Mouse (Mus musculus): ENCODE results near the gene Ifitm3.
"Not testable (repeated sequence)": the region's sequence is repeated elsewhere in the genome, so short reads cannot be mapped to it uniquely, and the experiment has no call there.

Ifitm3 gene

DNA sequence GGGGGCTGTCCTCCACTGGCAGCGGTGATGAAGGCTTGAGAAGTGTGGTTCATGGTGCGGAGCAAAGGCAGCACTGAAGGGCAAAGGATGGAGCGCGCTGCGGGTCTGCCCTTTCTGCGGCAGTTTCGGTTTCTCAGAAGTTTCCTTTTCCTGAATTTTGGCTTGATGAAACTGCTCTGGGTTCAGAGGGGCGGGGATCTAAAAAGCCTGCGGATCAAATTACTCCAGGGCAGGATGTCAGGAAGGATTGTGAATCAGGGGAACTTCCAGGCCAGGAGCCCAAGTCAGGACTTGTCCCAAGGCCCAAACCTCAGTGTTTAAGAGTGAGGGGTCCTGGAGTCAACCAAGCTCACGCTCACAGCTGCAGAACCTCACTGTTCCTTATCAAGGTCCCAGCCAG is at the start of gene Ifitm3:
TSS of gene Ifitm3 (minus strand) at position 178 of the 400 bp plus-strand sequence.
- no peak for DNase-seq (ENCODE audit: low spot score in 2 of 2)

DNA sequence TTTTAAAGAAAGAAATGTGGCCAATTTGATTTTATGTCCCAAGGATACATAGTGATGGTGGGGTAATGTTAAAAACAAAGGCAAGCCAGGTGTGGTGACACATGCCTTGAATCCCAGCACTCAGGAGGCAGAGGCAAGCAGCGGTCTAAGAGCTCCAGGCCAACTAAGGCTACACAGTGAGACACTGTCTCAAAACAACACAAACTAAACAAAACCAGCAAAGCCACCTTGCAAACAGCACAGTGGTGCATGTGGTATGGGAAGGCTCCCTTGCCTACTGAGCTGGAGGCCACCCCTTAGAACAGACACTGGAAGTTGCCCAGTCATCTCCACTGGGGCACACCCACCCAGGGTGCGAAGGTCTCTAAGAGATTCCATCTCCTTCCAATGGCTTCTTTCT is 49.4 kb upstream of the Ifitm3 start:
- no peak for DNase-seq (ENCODE audit: low spot score in 2 of 2)

GRCm38 (mm10) chr7:141058601-141059341 is 48.2 kb upstream of the Ifitm3 start:
- DNase-seq (ENCODE audit: low spot score in 2 of 2): no peak

DNA sequence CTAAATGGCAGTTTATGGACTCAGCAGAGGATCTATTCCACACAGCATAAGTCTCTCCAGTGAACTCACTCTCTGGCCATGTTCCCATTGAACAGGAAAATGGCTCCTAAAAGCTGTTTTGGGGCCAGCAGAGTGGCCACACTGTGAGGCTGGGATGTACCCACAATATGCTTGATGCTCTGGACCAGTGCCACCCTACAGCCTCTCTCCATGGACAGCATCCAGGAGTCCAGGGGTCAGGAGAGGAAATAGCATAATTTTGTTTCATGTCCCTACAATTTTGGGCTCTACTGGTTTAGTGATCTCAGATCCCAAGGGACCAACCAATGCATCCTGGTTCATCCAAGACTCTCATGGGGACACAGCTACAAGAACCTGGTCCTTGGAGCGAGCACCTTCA is 47.0 kb upstream of the Ifitm3 start:
- no peak for DNase-seq (ENCODE audit: low spot score in 2 of 2)

DNA sequence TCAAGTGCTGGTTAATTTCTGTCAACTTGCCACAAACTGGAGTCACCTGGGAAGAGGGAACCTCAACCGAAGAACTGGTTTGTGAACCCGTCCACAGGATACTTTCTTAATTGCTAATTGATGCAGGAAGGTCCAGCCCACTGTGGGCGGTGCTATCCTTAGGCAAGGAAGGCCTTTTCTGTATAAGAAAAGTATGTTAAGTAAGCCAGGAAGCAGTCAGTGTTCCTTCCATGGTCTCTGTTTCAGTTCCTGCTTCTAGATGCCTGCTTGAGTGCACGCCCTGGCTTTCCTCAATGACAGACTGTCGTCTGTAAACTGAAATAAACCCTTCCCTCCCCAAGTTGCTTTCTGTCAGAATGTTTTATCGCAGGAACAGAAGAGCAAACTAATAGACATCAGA is 46.4 kb upstream of the Ifitm3 start:
- no peak for DNase-seq (ENCODE audit: low spot score in 2 of 2)

DNA sequence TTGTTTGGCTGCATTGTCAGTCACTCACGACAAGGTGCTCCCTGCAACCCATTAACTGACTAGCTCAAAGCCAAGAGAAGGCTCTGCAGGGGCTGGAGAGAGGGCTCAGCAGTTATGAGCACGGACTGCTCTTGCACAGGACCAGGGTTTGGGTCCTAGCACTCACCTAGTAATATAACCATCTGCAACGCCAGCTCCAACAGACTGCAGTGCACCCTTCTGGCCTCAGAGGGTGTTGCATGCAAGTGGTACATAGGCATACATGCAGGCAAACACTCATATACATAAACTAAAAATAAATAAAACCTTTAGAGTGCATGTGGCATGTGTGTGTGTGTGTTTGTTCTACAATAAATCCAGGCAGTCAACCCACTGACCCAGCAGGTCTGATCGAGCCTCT is 45.2 kb upstream of the Ifitm3 start:
- no peak for DNase-seq (ENCODE audit: low spot score in 2 of 2)

DNA sequence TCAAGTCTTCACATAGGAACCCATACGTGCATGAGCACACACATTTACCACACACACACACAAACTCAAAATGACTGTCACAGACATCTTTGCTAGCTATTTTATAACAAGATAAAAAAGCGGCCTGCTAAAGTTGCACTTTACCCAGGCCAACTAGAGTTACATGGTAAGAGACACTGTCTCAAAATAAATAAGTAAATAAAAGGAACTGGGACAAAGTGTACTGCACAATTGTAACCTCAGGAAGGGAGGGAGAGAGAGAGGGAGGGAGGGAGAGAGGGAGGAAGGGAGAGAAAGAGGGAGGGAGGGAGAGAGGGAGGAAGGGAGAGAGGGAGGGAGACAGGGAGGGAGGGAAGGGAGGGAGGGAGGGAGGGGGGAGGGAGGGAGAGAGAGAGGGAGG is 41.9 kb upstream of the Ifitm3 start:
- no peak for DNase-seq (ENCODE audit: low spot score in 2 of 2)

DNA sequence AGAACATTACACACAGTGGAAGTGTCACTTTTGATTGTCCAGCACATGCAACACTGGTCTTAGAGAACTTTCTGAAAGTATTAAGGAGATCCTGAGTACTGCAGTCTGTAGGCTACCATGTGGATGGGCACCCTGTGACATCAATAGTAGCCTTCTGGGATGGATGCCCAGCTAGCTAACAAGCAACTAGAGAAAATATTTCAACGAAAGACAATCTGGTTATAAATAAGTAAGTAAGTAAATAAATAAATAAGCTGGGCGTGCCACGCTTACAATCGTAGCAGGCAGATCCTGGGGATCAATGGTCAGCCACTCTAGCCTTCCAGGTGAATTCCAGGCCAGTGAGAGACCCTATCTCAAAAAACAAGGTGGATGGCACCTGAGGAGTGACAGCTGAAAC is 41.4 kb upstream of the Ifitm3 start:
- DNase-seq (ENCODE audit: low spot score in 2 of 2): no peak

DNA sequence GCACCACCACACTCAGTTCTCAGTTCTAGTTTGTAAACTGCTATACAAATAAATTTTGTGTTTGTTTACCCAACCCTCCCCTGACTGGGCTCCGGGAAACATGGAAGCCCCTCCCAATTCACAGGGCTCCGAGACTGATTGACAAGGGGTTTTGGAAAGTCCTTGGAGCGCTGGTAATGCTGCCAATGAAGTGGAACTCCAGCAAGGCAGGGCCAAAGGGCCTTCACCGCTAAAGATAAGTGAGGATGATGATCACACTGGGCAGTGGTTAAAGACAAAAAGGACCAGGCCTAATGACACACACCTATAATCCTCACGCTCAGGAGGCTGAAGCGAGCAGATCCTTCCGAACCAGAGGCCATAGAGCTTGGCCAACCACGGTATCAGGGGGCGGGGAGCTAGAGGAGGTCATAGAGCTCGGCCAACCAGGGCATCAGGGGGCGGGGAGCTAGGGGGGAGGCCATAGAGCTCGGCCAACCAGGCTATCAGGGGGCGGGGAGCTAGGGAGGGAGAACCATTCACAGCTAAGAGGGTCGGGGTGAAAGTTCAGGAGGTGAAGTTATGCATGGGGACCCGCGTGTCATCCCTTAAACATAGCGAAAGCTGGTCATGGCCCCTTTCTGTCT is 40.6 kb upstream of the Ifitm3 start:
- no peak for DNase-seq (ENCODE audit: low spot score in 2 of 2)

DNA sequence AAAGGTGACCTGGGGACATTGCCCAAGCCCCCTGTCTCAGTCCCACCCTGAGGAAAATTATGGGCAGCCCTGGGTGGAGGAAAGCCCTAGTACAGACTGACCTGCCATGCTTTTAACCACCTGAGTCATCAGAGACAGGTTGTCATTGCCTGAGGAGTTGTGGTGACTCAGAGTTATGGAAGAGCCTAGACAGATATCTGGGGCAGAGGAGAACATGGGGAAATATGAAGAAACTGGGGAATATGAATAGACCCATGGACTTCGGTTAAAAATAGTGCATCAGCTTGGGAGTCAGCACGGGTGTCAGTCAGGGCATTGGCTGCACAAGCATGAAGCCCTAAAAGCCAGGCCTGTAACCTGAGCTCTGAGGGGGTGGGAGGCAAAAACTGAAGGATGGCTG is 38.8 kb upstream of the Ifitm3 start:
- no peak for DNase-seq (ENCODE audit: low spot score in 2 of 2)

DNA sequence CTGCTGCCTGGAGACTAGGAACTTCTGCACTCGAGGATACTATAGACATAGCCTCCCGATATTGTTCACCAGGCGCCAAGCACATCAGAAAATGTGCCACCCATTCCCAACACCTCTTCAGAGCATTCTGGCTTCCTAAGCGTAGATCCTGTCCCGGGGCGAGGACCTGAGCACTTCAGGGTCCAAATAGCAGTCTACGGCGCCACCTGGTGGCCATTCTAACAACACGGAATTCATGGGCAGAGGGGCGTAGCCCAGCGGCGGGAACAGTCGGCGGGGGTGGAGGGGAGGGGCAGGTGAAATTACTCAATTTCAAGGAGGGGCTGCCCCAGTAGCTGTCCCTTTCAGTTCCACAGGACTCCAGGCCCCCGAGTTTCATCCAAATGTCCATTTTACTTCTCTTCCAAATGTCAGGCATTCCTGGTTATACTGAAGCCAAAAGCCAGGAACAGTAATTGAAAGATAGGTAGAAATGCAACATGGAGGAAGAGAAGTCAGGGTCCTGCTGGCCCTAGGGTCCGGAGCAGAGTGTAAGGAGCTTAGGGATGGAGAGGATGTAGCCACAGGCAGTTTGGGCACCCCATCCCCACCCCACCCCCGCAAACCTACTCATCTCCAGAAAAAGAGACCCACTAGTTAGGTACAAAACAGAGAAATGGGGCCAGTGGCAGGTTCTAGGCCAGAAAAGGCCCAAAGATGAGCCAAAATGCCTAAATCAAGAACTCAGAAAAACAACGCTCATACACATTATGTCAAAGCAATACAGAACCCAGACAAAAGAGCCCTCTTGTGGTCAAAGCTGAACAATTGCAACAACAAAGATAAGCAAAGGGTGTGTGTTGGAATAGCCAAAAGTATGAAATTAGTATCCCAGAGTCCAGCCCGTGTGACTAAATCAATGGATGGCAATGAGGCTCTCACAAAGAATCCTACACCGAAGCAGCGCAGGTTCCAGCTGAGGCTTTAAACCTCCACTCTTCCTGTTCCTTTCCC is 38.0 kb upstream of the Ifitm3 start:
- peak; percentile 87 to 88 for DNase-seq (ENCODE audit: low spot score in 2 of 2)

DNA sequence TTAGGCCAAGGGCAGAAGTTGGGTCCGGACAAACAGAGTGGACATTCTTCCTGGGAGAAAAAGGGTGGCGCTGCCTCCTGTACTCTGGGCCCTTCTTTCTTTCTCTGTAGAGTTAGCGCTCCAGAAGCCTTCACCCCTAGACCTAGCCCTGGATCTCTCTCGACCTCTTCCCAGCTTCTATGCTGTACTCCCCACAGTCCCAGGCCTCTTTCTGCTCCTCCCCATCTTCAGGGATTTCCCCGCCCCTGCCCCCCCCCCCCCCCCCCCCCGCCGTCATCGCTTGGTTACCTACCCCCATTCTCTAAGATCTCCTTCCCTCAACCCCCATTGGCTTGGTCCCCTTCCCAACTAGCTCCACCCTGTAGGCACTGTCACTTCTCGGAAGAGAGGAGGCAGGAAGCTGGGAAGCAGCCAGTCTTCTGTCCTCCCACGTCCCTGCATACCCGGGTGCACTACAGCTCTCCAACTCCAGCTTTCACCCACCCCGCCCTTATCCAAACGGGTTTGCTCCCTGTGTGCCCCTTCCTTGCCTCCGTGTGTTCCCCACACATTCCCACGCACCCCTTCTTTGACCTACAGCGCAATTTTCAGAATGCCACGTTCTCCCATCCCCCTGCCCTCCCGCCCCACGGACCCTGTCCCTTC is 37.1 kb upstream of the Ifitm3 start:
- DNase-seq (ENCODE audit: low spot score in 2 of 2): peak in 1 of 2 experiments; percentile 54

DNA sequence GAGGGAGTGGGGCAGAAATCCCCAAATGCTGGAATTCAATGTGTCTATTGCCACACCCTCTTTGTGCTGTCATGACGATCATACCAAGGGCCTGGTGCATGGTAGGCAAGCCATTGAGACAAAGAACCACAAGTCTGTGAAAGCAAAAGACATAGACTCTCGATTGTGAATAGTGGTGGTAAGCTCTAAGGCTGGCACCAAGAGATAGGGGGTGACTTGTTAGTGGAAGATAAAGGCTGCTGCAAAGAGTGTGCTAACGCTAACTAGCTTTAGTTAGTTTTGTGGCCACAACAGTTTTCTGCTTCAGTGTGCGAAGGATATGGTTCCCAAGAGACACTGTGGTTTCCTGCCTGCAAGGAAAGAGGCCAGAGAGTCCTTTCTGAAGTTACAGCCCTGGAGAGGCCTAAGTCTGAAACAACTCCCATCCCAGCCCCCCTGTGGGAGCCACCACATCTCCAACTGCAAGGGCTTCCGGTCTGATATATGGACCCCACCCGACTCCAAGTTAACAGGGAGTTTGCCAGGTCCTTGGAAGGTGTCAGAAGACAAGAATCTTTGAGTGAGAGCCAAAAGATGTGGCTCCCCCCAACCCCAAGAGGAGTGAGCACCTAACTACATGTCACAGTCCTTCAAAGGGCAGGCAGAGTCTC is 36.5 kb upstream of the Ifitm3 start:
- DNase-seq (ENCODE audit: low spot score in 2 of 2): no peak

GRCm38 (mm10) chr7:141042539-141042938 is 32.0 kb upstream of the Ifitm3 start:
- DNase-seq (ENCODE audit: low spot score in 2 of 2): no peak

GRCm38 (mm10) chr7:141041661-141042060 is 31.1 kb upstream of the Ifitm3 start:
- DNase-seq (ENCODE audit: low spot score in 2 of 2): no peak

GRCm38 (mm10) chr7:141040867-141041606 is 30.5 kb upstream of the Ifitm3 start:
- no peak for DNase-seq (ENCODE audit: low spot score in 2 of 2)

- no peak for DNase-seq (ENCODE audit: low spot score in 2 of 2)
Measured at GRCm38 (mm10) chr7:141039386-141040107, 29.0 kb upstream of the Ifitm3 start.

GRCm38 (mm10) chr7:141038090-141039032 is 27.8 kb upstream of the Ifitm3 start:
- no peak for DNase-seq (ENCODE audit: low spot score in 2 of 2)

DNA sequence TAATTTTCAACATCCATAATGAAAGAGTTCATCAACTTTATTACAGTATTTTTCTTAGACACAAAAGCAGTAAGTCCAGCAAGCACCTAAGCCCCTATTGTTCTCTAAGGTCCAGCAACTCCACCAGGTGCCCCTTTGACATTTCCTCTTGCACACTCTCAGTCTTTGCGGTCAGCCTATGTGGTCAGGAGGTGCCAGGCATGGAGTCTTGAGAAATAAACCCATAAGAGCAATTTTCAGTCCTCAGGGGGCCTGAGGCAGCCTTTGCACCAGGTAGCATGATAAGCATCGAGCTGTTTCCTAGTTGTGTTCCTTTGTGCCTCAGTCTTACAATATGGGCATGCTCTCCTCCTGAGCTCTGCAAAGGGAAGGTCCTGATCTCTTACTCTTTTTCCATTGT is 26.1 kb upstream of the Ifitm3 start:
- not testable (repeated sequence) for DNase-seq (ENCODE audit: low spot score in 2 of 2)

All from frontal cortex, postnatal 25 days (tissue).